Mouse (Mus musculus) bone marrow, adult 2 months (tissue): ENCODE data around the gene Trim32.

Source experiments
- CTCF ChIP-seq: fragments of 200-500 bp; IDR thresholded peaks from 2 replicates; pipeline ENCODE4 v1.5.1; 2011; ENCODE audit warnings: low read length, control low read depth; ENCODE audit not compliant: control insufficient read depth, insufficient read depth
- POLR2A ChIP-seq: fragments of 200-500 bp; IDR thresholded peaks from 2 replicates; pipeline ENCODE4 v1.6.1; 2011; ENCODE audit warnings: low read depth, mild to moderate bottlenecking, control low read depth, low read length, borderline replicate concordance; ENCODE audit not compliant: control insufficient read depth

- TF ChIP-seq CTCF = no peak
- no peak for TF ChIP-seq POLR2A
These were observed 37.8 kb downstream of the Trim32 start for GRCm38 (mm10) chr4:65642611-65643010.
